Mouse (Mus musculus) frontal cortex, adult 2 months (tissue): ENCODE results near the gene Slfn14. TPM values are rescaled to one million over a fixed set of nuclear protein-coding genes. Genes with fewer than 3 reads are reported as not detected.
"Not testable (repeated sequence)": the region's sequence is repeated elsewhere in the genome, so short reads cannot be mapped to it uniquely, and the experiment has no call there.

Source experiments
- DNase-seq, 2 experiments: peaks; one replicate each; pipeline ENCODE4 v3.0.0; 2022; ENCODE audit warnings: low spot score in 1 of 2; ENCODE audit errors: extremely low spot score in 1 of 2
- polyA plus RNA-seq: library from polyadenylated mRNA; depleted of rRNA; stranded (reverse); fragments of >200 nt; gene quantifications from 2 replicates; pipeline ENCODE4 v1.2.3, GENCODE M21; 2012; rRNA removed

The Slfn14 gene
- not detected in 2 replicates for polyA plus RNA-seq

GRCm38 (mm10) chr11:83286566-83286965, at the start of gene Slfn14:
TSS of gene Slfn14 (minus strand) at chr11:83286726.
- no peak for DNase-seq

- peak; percentile 62 to 72 for DNase-seq
These were observed 49.3 kb upstream of the Slfn14 start for GRCm38 (mm10) chr11:83335826-83336225.

- peak; percentile 27 to 77 for DNase-seq
These were observed 40.9 kb upstream of the Slfn14 start for GRCm38 (mm10) chr11:83327427-83327826.

- not testable (repeated sequence) for DNase-seq
These were observed 40.2 kb upstream of the Slfn14 start for GRCm38 (mm10) chr11:83326692-83327091.

GRCm38 (mm10) chr11:83319048-83319447, 32.5 kb upstream of the Slfn14 start:
- no peak for DNase-seq

GRCm38 (mm10) chr11:83312471-83312870, 25.9 kb upstream of the Slfn14 start:
- DNase-seq, result peak in 1 of 2 experiments; percentile 75

GRCm38 (mm10) chr11:83306700-83307253, 20.3 kb upstream of the Slfn14 start:
- DNase-seq, result no peak

- DNase-seq, result no peak
These were observed 18.0 kb upstream of the Slfn14 start for GRCm38 (mm10) chr11:83304485-83304884.

GRCm38 (mm10) chr11:83303751-83304150, 17.2 kb upstream of the Slfn14 start:
- DNase-seq, result peak in 1 of 2 experiments; percentile 62

- DNase-seq, result peak; percentile 90 to 97
These were observed 16.2 kb upstream of the Slfn14 start, which contains the start of gene Pex12 for GRCm38 (mm10) chr11:83302526-83303251. TSS of gene Pex12 (minus strand) at chr11:83302586.

GRCm38 (mm10) chr11:83302124-83302523, 15.6 kb upstream of the Slfn14 start:
- no peak for DNase-seq

- DNase-seq, result no peak
These were observed 14.9 kb upstream of the Slfn14 start for GRCm38 (mm10) chr11:83301431-83301831.

GRCm38 (mm10) chr11:83299724-83300123, 13.2 kb upstream of the Slfn14 start:
- no peak for DNase-seq

GRCm38 (mm10) chr11:83298225-83299195, 12.0 kb upstream of the Slfn14 start, which contains the start of gene Ap2b1:
TSS of gene Ap2b1 (plus strand) at chr11:83299024.
- DNase-seq, result peak; percentile 94 to 96

- DNase-seq, result no peak
These were observed 11.3 kb upstream of the Slfn14 start for GRCm38 (mm10) chr11:83297816-83298215.

- DNase-seq, result no peak
These were observed 7.6 kb upstream of the Slfn14 start for GRCm38 (mm10) chr11:83294133-83294532.

- no peak for DNase-seq
These were observed 6.7 kb upstream of the Slfn14 start for GRCm38 (mm10) chr11:83293182-83293581.

- DNase-seq, result no peak
These were observed 5.7 kb upstream of the Slfn14 start for GRCm38 (mm10) chr11:83292251-83292587.

GRCm38 (mm10) chr11:83291375-83292250, 5.1 kb upstream of the Slfn14 start:
- peak; percentile 96 to 97 for DNase-seq

- DNase-seq, result no peak
These were observed 3.1 kb upstream of the Slfn14 start for GRCm38 (mm10) chr11:83289633-83290032.
